Mouse (Mus musculus): ENCODE results near the gene Pitpnm2.

DNA sequence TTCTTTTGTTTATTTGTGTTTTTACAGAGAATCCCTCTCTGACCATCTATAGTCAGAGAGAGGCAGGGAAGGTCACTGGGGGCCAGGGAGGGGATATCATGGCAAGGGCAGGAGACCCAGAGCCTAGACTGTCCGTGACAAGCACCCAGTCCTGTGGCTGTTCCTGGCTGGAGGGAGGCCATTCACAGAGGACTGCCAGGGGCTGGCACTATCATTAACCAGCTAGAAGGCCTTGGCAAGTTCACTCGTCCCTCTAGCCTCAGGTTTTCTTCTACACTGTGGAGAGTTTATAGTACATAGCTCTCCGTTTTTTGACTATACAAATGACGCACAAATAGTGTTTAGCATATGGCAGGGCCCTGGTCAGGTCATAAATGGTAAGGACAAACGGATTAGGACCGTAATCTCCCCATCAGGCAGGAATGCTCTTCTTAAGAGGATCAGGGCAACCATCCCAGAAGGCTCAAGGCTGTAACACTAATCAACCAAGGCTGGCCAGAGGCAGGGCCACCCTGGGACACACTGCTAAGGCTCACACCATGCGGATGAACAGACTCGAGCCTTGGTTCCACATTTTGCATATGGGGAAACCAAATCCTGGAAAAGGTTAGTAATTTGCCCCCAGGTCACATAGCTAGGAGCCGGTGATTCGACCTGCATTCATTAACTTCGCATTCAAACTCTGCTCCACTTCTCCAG is 55.0 kb downstream of the Pitpnm2 start:
- TF ChIP-seq ELF1 (IDR thresholded peaks at IDR 0.05; ENCODE audit: low read depth, low read length) (no peak), ZKSCAN1 (IDR thresholded peaks at IDR 0.05; ENCODE audit: low read depth, low read length) (no peak), RAD21 (IDR thresholded peaks at IDR 0.05; ENCODE audit: low read depth, low read length) (no peak), EP300 (IDR thresholded peaks at IDR 0.05; ENCODE audit: low read depth in 1 of 2, low read length in 2 of 2) (no peak), CTCF (IDR thresholded peaks at IDR 0.05 in 2 of 3, conservative IDR thresholded peaks at IDR 0.05 in 1 of 3; ENCODE audit: control insufficient read depth in 1 of 3, insufficient read depth in 1 of 3, low read depth in 2 of 3, low read length in 3 of 3, poor library complexity in 1 of 3, severe bottlenecking in 1 of 3) (no peak), ZNF384 (IDR thresholded peaks at IDR 0.05; ENCODE audit: low read depth, low read length) (no peak), HCFC1 (IDR thresholded peaks at IDR 0.05; ENCODE audit: low read depth, low read length) (no peak), MAX (IDR thresholded peaks at IDR 0.05; ENCODE audit: low read length) (no peak), MEF2A (IDR thresholded peaks at IDR 0.05; ENCODE audit: extremely low read depth, insufficient replicate concordance, low read depth, low read length, poor library complexity, severe bottlenecking) (no peak), JUND (IDR thresholded peaks at IDR 0.05; ENCODE audit: low read depth, low read length) (no peak), MAZ (IDR thresholded peaks at IDR 0.05; ENCODE audit: low read depth, low read length) (no peak), POLR2A (IDR thresholded peaks at IDR 0.05; ENCODE audit: control insufficient read depth in 1 of 2, insufficient read depth in 1 of 2, low read depth in 1 of 2, low read length in 2 of 2, poor library complexity in 1 of 2) (no peak), CHD2 (IDR thresholded peaks at IDR 0.05; ENCODE audit: low read length) (no peak), E2F4 (IDR thresholded peaks at IDR 0.05; ENCODE audit: borderline replicate concordance, low read depth, low read length) (no peak)

All from MEL (cell line).